Mouse (Mus musculus) bone marrow macrophage, adult 2 months (primary cell): ENCODE results near the gene Jkamp.

Experiments used
- CTCF ChIP-seq: IDR thresholded peaks from 2 replicates; pipeline ENCODE4 v1.5.1; 2012; ENCODE audit warnings: low read depth, mild to moderate bottlenecking, low read length, moderate library complexity
- POLR2A ChIP-seq: IDR thresholded peaks from 2 replicates; pipeline ENCODE4 v1.6.1; 2012; ENCODE audit warnings: mild to moderate bottlenecking, low read depth, low read length, borderline replicate concordance

DNA sequence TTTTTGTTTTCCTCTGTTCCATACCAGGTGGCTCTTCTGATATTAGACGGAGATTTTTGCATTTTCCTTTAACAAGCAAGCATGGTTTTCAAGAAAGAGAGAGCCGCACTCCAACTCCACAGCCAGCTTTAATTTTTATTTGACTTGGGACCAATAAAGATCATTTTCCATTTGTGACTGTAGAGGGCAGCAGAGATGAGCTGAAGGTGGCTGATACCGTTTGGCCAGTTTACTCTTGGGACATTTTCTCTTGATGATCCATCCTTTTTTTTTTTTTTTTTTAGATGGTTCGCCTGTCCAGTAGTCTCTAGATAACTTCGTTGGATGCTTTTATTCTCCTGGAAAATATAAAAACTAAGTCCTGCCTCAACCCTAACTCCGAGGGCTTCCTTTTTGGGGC, 32.1 kb upstream of the Jkamp start:
- TF ChIP-seq CTCF (no peak), POLR2A (no peak)
